Mouse (Mus musculus) intestine, postnatal 0 days (tissue): ENCODE data around the gene Lmbr1l. TPM values are rescaled to one million over a fixed set of nuclear protein-coding genes. Genes with fewer than 3 reads are reported as not detected.

ENCODE experiments used
- ATAC-seq: fragments of 200-750 bp; cut with Nextera tagmentation; 2 replicates; pipeline ENCODE4 v1.8.0; 2017; ENCODE audit warnings: mild to moderate bottlenecking, moderate TSS enrichment, moderate library complexity
- H3K27ac ChIP-seq: fragments of 300-500 bp; sonication (generic); 2 replicates; pipeline ENCODE4 v1.5.1; 2014; ENCODE audit warnings: mild to moderate bottlenecking, low read depth, low read length, moderate library complexity
- H3K27me3 ChIP-seq: fragments of 300-500 bp; sonication (generic); replicated peaks from 2 replicates; pipeline ENCODE4 v1.6.1; 2014; ENCODE audit warnings: low read length, mixed read lengths; ENCODE audit not compliant: control insufficient read depth, insufficient read depth
- H3K36me3 ChIP-seq: fragments of 300-500 bp; sonication (generic); 2 replicates; pipeline ENCODE4 v1.6.1; 2014; ENCODE audit warnings: mild to moderate bottlenecking, moderate library complexity; ENCODE audit not compliant: control insufficient read depth, insufficient read depth
- H3K4me1 ChIP-seq: fragments of 300-500 bp; sonication (generic); replicated peaks from 2 replicates; pipeline ENCODE4 v1.6.1; 2014; ENCODE audit warnings: antibody characterized with exemption, low read length, mixed read lengths; ENCODE audit not compliant: control insufficient read depth, insufficient read depth
- H3K4me2 ChIP-seq: fragments of 300-500 bp; sonication (generic); replicated peaks from 2 replicates; pipeline ENCODE4 v1.6.1; 2014; ENCODE audit warnings: low read depth, mild to moderate bottlenecking, moderate library complexity
- H3K4me3 ChIP-seq: fragments of 300-500 bp; sonication (generic); 2 replicates; pipeline ENCODE4 v1.5.1; 2014; ENCODE audit warnings: low read depth, low read length
- H3K9ac ChIP-seq: fragments of 300-500 bp; sonication (generic); 2 replicates; pipeline ENCODE4 v1.6.1; 2014; ENCODE audit warnings: mild to moderate bottlenecking, low read depth, low read length
- H3K9me3 ChIP-seq: fragments of 300-500 bp; sonication (generic); 2 replicates; pipeline ENCODE4 v1.6.1; 2016; ENCODE audit warnings: mixed run types; ENCODE audit not compliant: control insufficient read depth
- CTCF ChIP-seq: sonication (generic); IDR thresholded peaks from 2 replicates; pipeline ENCODE4 v1.5.1; 2016; ENCODE audit warnings: low read depth, mild to moderate bottlenecking, control low read depth, antibody characterized with exemption, moderate library complexity
- WGBS: fragments of 180-500 bp; shearing (Covaris S2); extraction: QIAGEN DNeasy Blood & Tissue Kit; methylation state at CpG from one replicate; pipeline ENCODE4 v1.1.7; 2014; 5-methylcytosine and 5-hydroxymethylcytosine counted together
- polyA plus RNA-seq: library from polyadenylated mRNA; unstranded; fragments of >200 nt; fragmentation: Nextera tagmentation; extraction: Ambion mirVana; gene quantifications from 2 replicates; pipeline ENCODE4 v1.2.1, GENCODE M21; 2015

The Lmbr1l gene
- polyA plus RNA-seq, 1 experiment from 2014 or later, result 27.0 TPM

GRCm38 (mm10) chr15:98866501-98866900 is 51.5 kb downstream of the Lmbr1l start:
- no peaks in the 10 kb centered on the region for H3K9me3 ChIP-seq
- H3K4me1 ChIP-seq, result 0 out of 2 replicates have a peak, but pooled peaks cover 4% of the 10 kb centered on the region
- TF ChIP-seq CTCF, result no peak
- ATAC-seq, result no peak
- WGBS, result 75% methylated on average over 5 of the region's 5 CpGs
- peaks cover 53% of the 10 kb centered on the region for H3K36me3 ChIP-seq
- no peak overlapping the region for H3K4me3 ChIP-seq
- H3K27ac ChIP-seq, result no peak overlapping the region
- no peaks in the 10 kb centered on the region for H3K27me3 ChIP-seq
- H3K4me2 ChIP-seq, result no peak overlapping the region
- H3K9ac ChIP-seq, result no peak overlapping the region

GRCm38 (mm10) chr15:98865771-98866170 is 52.3 kb downstream of the Lmbr1l start:
- no peak for TF ChIP-seq CTCF
- WGBS, result 94% methylated on average over 8 of the region's 8 CpGs
- Histone ChIP-seq H3K27ac (no peak overlapping the region), H3K9ac (no peak overlapping the region), H3K9me3 (no peaks in the 10 kb centered on the region), H3K27me3 (no peaks in the 10 kb centered on the region), H3K4me2 (no peak overlapping the region), H3K4me3 (no peak overlapping the region), H3K4me1 (0 out of 2 replicates have a peak, but pooled peaks cover 4% of the 10 kb centered on the region), H3K36me3 (peaks cover 60% of the 10 kb centered on the region)
- ATAC-seq, result no peak

DNA sequence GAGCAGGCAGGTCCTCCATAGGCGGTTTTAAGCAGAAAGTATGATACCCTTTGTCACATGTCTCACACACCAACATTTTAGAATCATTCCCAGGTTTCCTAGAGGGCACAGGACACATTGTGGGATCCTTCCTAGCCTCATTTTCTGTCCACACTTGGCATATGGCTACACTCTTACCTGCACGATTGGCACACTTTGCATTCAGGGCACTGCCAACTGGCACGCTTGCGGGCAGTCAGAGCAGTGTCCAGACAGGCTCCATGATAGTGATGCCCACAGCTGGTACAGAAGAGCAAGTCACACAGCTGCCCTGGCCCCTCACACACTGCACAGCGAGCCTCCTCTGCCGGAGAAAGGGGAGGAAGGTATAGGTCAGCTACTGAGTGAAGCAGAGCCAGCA is 53.1 kb downstream of the Lmbr1l start:
- Histone ChIP-seq H3K4me1 (0 out of 2 replicates have a peak, but pooled peaks cover 4% of the 10 kb centered on the region), H3K4me3 (no peak overlapping the region), H3K4me2 (no peak overlapping the region), H3K9ac (no peak overlapping the region), H3K27me3 (no peaks in the 10 kb centered on the region), H3K27ac (no peak overlapping the region), H3K9me3 (no peaks in the 10 kb centered on the region), H3K36me3 (peaks cover 68% of the 10 kb centered on the region)
- no peak for TF ChIP-seq CTCF
- no peak for ATAC-seq
- 91% methylated on average over 6 of the region's 6 CpGs for WGBS

DNA sequence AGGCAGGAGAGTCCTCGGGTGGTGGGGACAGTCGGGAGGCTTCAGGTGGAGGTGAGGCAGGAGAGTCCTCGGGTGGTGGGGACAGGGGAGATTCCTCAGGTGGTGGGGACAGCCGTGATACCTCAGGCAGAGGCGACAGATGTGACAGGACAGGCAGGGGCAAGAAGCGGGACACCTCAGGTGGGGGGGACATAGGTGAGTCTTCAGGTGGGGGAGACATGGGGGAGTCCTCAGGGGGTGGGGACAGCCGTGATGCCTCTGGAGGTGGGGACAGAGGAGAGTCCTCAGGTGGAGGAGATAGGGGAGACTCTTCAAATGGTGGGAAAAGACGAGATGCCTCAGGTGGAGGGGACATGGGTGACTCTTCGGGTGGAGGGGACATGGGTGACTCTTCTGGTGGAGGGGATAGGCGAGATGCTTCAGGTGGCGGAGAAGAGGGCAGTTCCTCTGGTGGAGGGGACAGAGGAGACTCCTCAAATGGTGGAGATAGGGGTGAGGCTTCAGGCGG is 54.5 kb downstream of the Lmbr1l start:
- H3K27me3 ChIP-seq, result no peaks in the 10 kb centered on the region
- H3K36me3 ChIP-seq, result peaks cover 83% of the 10 kb centered on the region
- TF ChIP-seq CTCF, result no peak
- H3K27ac ChIP-seq, result 0 out of 2 replicates have a peak overlapping the region, but pooled peaks have one; percentile 15
- no peak overlapping the region for H3K9ac ChIP-seq
- WGBS, result 88% methylated on average over 12 of the region's 12 CpGs
- ATAC-seq, result no peak
- no peaks in the 10 kb centered on the region for H3K9me3 ChIP-seq
- H3K4me3 ChIP-seq, result no peak overlapping the region
- H3K4me2 ChIP-seq, result no peak overlapping the region
- 0 out of 2 replicates have a peak, but pooled peaks cover 4% of the 10 kb centered on the region for H3K4me1 ChIP-seq

DNA sequence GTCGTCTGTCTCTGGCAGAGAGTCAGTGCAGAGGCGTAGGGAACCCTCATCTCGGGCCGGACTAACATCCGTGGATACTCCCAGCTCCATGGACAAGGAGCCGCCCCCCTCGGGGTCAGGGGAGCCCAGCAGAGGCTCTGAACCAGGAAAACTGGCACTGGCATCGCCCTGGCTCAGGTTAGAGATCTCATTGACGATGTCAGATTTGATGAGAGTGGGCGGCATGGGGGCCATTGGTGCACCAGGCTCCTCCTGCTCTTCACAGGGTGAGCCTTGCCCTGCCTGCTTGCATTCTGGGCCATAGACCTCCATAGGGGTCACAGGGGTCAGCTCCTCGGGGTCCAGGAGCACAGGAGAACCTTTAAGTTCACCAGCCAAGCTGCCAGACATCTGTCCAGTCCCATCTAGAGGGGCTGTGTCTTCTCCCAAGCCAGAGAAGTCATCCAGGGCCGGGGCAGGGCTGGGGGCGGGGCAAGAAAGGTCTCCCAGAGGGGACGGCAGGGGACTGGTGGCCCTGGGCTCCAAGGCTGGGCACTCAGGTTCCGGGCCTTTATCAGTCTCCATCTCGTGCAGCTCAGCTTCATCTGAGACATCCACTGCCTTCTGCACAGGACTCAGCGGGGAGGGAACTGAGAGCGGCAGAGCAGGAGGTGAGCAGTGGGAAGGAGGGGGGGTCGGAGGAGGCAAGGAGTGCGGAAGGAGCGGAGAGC is 56.2 kb downstream of the Lmbr1l start:
- no peak for ATAC-seq
- Histone ChIP-seq H3K4me2 (no peak overlapping the region), H3K4me1 (no peaks in the 10 kb centered on the region), H3K27ac (peak overlapping the region; percentile 21; the same call in 1 of the 2 replicates), H3K36me3 (peaks cover 99% of the 10 kb centered on the region), H3K4me3 (no peak overlapping the region), H3K27me3 (no peaks in the 10 kb centered on the region), H3K9ac (no peak overlapping the region), H3K9me3 (no peaks in the 10 kb centered on the region)
- no peak for TF ChIP-seq CTCF
- 83% methylated on average over 21 of the region's 21 CpGs for WGBS

DNA sequence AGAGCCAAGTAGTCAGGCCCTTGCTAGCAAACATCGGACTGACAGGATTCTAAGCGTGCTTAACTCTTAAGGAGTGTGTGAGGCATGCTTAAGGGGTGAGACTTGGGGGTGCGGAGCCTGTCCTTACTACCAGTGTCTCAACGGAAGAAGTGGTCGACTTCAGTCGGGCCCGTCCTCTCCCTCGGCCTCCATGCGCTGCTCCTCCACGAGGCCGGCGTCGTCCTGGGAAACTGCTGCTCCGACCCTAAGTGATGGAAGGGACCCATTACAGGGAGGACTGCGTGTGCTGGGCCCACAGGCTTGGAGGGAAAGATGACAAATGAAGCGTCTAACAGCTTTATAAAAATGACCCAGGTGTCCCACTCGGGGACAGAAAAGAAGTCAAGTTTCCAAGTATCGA is 57.1 kb downstream of the Lmbr1l start:
- H3K4me3 ChIP-seq, result no peak overlapping the region
- no peak overlapping the region for H3K27ac ChIP-seq
- no peak for ATAC-seq
- H3K27me3 ChIP-seq, result no peaks in the 10 kb centered on the region
- no peak overlapping the region for H3K4me2 ChIP-seq
- H3K9ac ChIP-seq, result no peak overlapping the region
- H3K9me3 ChIP-seq, result no peaks in the 10 kb centered on the region
- no peaks in the 10 kb centered on the region for H3K4me1 ChIP-seq
- 90% methylated on average over 18 of the region's 18 CpGs for WGBS
- peaks cover 100% of the 10 kb centered on the region for H3K36me3 ChIP-seq
- no peak for TF ChIP-seq CTCF
